Mouse (Mus musculus) stomach, postnatal 0 days (tissue): ENCODE measurements around the gene Tcirg1. TPM values are rescaled to one million over a fixed set of nuclear protein-coding genes. Genes with fewer than 3 reads are reported as not detected.

Experiments
- ATAC-seq: fragments of 200-750 bp; cut with Nextera tagmentation; 2 replicates; pipeline ENCODE4 v1.8.0; 2017; ENCODE audit not compliant: low FRiP score, low TSS enrichment
- DNase-seq: peaks from one replicate; pipeline ENCODE4 v3.0.0-alpha.2; 2016; ENCODE audit warnings: low spot score
- H3K27ac ChIP-seq: fragments of 300-500 bp; sonication (generic); replicated peaks from 2 replicates; pipeline ENCODE4 v1.5.1; 2014; ENCODE audit warnings: mild to moderate bottlenecking, control low read depth
- H3K27me3 ChIP-seq: fragments of 300-500 bp; sonication (generic); 2 replicates; pipeline ENCODE4 v1.6.1; 2014; ENCODE audit warnings: low read length; ENCODE audit not compliant: control insufficient read depth, insufficient read depth
- H3K36me3 ChIP-seq: fragments of 300-500 bp; sonication (generic); 2 replicates; pipeline ENCODE4 v1.6.1; 2014; ENCODE audit warnings: low read length, mixed read lengths; ENCODE audit not compliant: control insufficient read depth, insufficient read depth
- H3K4me1 ChIP-seq: fragments of 300-500 bp; sonication (generic); replicated peaks from 2 replicates; pipeline ENCODE4 v1.6.1; 2014; ENCODE audit warnings: antibody characterized with exemption; ENCODE audit not compliant: control insufficient read depth, insufficient read depth
- H3K4me2 ChIP-seq: fragments of 300-500 bp; sonication (generic); replicated peaks from 2 replicates; pipeline ENCODE4 v1.6.1; 2014; ENCODE audit warnings: low read depth, mild to moderate bottlenecking, control low read depth, moderate library complexity
- H3K4me3 ChIP-seq: fragments of 300-500 bp; sonication (generic); 2 replicates; pipeline ENCODE4 v1.5.1; 2014; ENCODE audit warnings: low read depth, low read length, control low read depth
- H3K9ac ChIP-seq: fragments of 300-500 bp; sonication (generic); 2 replicates; pipeline ENCODE4 v1.6.1; 2014; ENCODE audit warnings: mild to moderate bottlenecking, low read length, control low read depth, mixed read lengths
- H3K9me3 ChIP-seq: fragments of 300-500 bp; sonication (generic); 2 replicates; pipeline ENCODE4 v1.6.1; 2016; ENCODE audit warnings: low read length; ENCODE audit not compliant: control insufficient read depth
- CTCF ChIP-seq: IDR thresholded peaks from 2 replicates; pipeline ENCODE4 v1.5.1; 2016; ENCODE audit warnings: antibody characterized with exemption, low read depth, mild to moderate bottlenecking, moderate library complexity
- EP300 ChIP-seq: optimal IDR thresholded peaks from 2 replicates; pipeline ENCODE3; 2016; ENCODE audit warnings: antibody characterized with exemption
- WGBS: fragments of 180-500 bp; shearing (Covaris S2); extraction: QIAGEN DNeasy Blood & Tissue Kit; methylation state at CpG from one replicate; pipeline ENCODE4 v1.1.7; 2014; 5-methylcytosine and 5-hydroxymethylcytosine counted together
- polyA plus RNA-seq: library from polyadenylated mRNA; unstranded; fragments of >200 nt; fragmentation: Nextera tagmentation; extraction: Ambion mirVana; gene quantifications from 2 replicates; pipeline ENCODE4 v1.2.1, GENCODE M21; 2015

Tcirg1 gene
- polyA plus RNA-seq, 1 experiment from 2014 or later = 17.4 TPM

GRCm38 (mm10) chr19:3924868-3925267 lies 17.9 kb upstream of the Tcirg1 start:
- H3K36me3 ChIP-seq = no peaks in the 10 kb centered on the region
- no peak overlapping the region for H3K27ac ChIP-seq
- H3K4me1 ChIP-seq = peaks cover 4% of the 10 kb centered on the region
- no peak overlapping the region for H3K9ac ChIP-seq
- TF ChIP-seq EP300 (no peak), CTCF (no peak)
- no peak for ATAC-seq
- no peak for DNase-seq
- H3K9me3 ChIP-seq = no peaks in the 10 kb centered on the region
- no peak overlapping the region for H3K4me2 ChIP-seq
- 88% methylated on average over 7 of the region's 7 CpGs for WGBS
- no peak overlapping the region for H3K4me3 ChIP-seq
- no peaks in the 10 kb centered on the region for H3K27me3 ChIP-seq

- Histone ChIP-seq H3K4me2 (no peak overlapping the region), H3K9ac (no peak overlapping the region), H3K27me3 (no peaks in the 10 kb centered on the region), H3K36me3 (no peaks in the 10 kb centered on the region), H3K9me3 (no peaks in the 10 kb centered on the region), H3K4me3 (no peak overlapping the region), H3K27ac (0 out of 2 replicates have a peak overlapping the region, but pooled peaks have one; percentile 35), H3K4me1 (no peaks in the 10 kb centered on the region)
- WGBS = 64% methylated on average over 8 of the region's 8 CpGs
- TF ChIP-seq EP300 (no peak), CTCF (no peak)
- DNase-seq (no peak), ATAC-seq (no peak)
These were observed 17.3 kb upstream of the Tcirg1 start for GRCm38 (mm10) chr19:3924190-3924589.

- Histone ChIP-seq H3K4me3 (no peak overlapping the region), H3K27ac (0 out of 2 replicates have a peak overlapping the region, but pooled peaks have one; percentile 35), H3K36me3 (no peaks in the 10 kb centered on the region), H3K9me3 (no peaks in the 10 kb centered on the region), H3K9ac (no peak overlapping the region), H3K4me1 (no peaks in the 10 kb centered on the region), H3K4me2 (no peak overlapping the region), H3K27me3 (no peaks in the 10 kb centered on the region)
- TF ChIP-seq EP300 (no peak), CTCF (no peak)
- DNase-seq (no peak), ATAC-seq (0 out of 2 replicates have a peak, but pooled peaks have one; percentile 22)
- WGBS = 46% methylated on average over 13 of the region's 13 CpGs
These were observed 16.7 kb upstream of the Tcirg1 start for GRCm38 (mm10) chr19:3923586-3923985.

- DNase-seq (no peak), ATAC-seq (no peak)
- Histone ChIP-seq H3K9me3 (no peaks in the 10 kb centered on the region), H3K4me3 (no peak overlapping the region), H3K4me2 (no peak overlapping the region), H3K9ac (no peak overlapping the region), H3K27ac (peak overlapping the region; percentile 18; the same call in 1 of the 2 replicates), H3K4me1 (no peaks in the 10 kb centered on the region), H3K27me3 (no peaks in the 10 kb centered on the region), H3K36me3 (no peaks in the 10 kb centered on the region)
- 44% methylated on average over 10 of the region's 10 CpGs for WGBS
- TF ChIP-seq CTCF (no peak), EP300 (no peak)
These were observed 15.9 kb upstream of the Tcirg1 start for GRCm38 (mm10) chr19:3922661-3923371.

- Histone ChIP-seq H3K4me3 (no peak overlapping the region), H3K9me3 (no peaks in the 10 kb centered on the region), H3K4me2 (no peak overlapping the region), H3K36me3 (no peaks in the 10 kb centered on the region), H3K9ac (no peak overlapping the region), H3K27ac (no peak overlapping the region), H3K27me3 (no peaks in the 10 kb centered on the region), H3K4me1 (no peaks in the 10 kb centered on the region)
- ATAC-seq (no peak), DNase-seq (no peak)
- no peak for TF ChIP-seq CTCF
- TF ChIP-seq EP300 = no peak
These were observed 13.0 kb upstream of the Tcirg1 start for GRCm38 (mm10) chr19:3919928-3920327.

GRCm38 (mm10) chr19:3916727-3917126 lies 9.8 kb upstream of the Tcirg1 start:
- Histone ChIP-seq H3K4me3 (no peak overlapping the region), H3K9ac (no peak overlapping the region), H3K36me3 (no peaks in the 10 kb centered on the region), H3K4me2 (no peak overlapping the region), H3K4me1 (peaks cover 3% of the 10 kb centered on the region; the same call in 1 of the 2 replicates), H3K27me3 (no peaks in the 10 kb centered on the region), H3K27ac (no peak overlapping the region), H3K9me3 (no peaks in the 10 kb centered on the region)
- DNase-seq = no peak
- no peak for ATAC-seq
- WGBS = 71% methylated on average over 11 of the region's 11 CpGs
- TF ChIP-seq CTCF = no peak
